Mouse (Mus musculus): ENCODE data around the gene Arl1.

DNA sequence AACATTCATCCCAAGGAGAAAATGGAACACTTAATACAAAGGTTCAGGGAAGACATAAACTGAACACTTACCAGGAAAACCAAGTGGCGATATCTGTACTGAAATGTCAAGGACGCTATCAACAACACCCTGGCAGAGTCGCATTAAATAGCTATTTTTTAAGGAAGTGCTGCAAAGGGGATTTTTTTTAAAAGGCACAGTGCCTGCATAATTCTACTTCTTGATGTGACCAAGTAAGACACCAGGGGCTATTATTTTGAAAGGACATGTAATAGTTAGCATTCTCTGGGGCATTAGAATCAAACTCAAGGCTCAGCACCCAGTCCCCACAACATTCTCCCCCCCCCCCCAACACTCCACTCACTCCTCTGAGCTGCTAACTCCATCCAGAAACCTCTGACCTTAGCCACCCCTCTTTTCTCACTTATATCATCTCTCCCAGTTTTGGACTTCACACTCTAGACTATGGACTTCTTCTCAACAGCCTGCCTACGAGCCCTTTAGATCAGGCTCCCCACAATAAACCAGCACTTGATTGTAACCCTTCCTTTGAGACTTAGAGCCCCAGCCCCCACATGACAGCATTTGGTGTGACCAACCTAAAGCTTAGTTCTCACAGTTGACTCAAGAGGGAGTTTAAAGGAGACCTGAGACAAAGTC, 47.6 kb upstream of the Arl1 start:
- TF ChIP-seq CTCF (IDR thresholded peaks at IDR 0.05; ENCODE audit: low read depth) (no peak), EP300 (optimal IDR thresholded peaks at IDR 0.05) (no peak)
